Mouse (Mus musculus) thymus, adult 2 months (tissue): ENCODE measurements around the gene Nin. TPM values are rescaled to one million over a fixed set of nuclear protein-coding genes. Genes with fewer than 3 reads are reported as not detected.

ENCODE experiments used
- DNase-seq: peaks from one replicate; pipeline ENCODE4 v3.0.0; 2021
- H3K27ac ChIP-seq: fragments of 200-500 bp; 2 replicates; pipeline ENCODE4 v1.5.1; 2012; ENCODE audit warnings: low read length, control low read depth; ENCODE audit not compliant: control insufficient read depth, insufficient read depth
- H3K27me3 ChIP-seq: fragments of 200-500 bp; 2 replicates; pipeline ENCODE4 v1.6.1; 2012; ENCODE audit warnings: mild to moderate bottlenecking, low read length, moderate library complexity, mixed read lengths; ENCODE audit not compliant: control insufficient read depth, insufficient read depth
- H3K36me3 ChIP-seq: fragments of 200-500 bp; 2 replicates; pipeline ENCODE4 v1.6.1; 2012; ENCODE audit warnings: mild to moderate bottlenecking, low read length, moderate library complexity; ENCODE audit not compliant: control insufficient read depth, insufficient read depth
- H3K4me1 ChIP-seq: fragments of 200-500 bp; replicated peaks from 2 replicates; pipeline ENCODE4 v1.6.1; 2012; ENCODE audit warnings: low read length; ENCODE audit not compliant: control insufficient read depth, insufficient read depth
- H3K4me3 ChIP-seq: fragments of 200-500 bp; 2 replicates; pipeline ENCODE4 v1.5.1; 2012; ENCODE audit warnings: mild to moderate bottlenecking, low read length, control low read depth, moderate library complexity; ENCODE audit not compliant: control insufficient read depth, insufficient read depth
- CTCF ChIP-seq: fragments of 200-500 bp; IDR thresholded peaks from 2 replicates; pipeline ENCODE4 v1.5.1; 2012; ENCODE audit warnings: mild to moderate bottlenecking, control low read depth, low read length, moderate library complexity, borderline replicate concordance; ENCODE audit not compliant: control insufficient read depth, poor library complexity, insufficient read depth; ENCODE audit errors: extremely low read depth
- POLR2A ChIP-seq: fragments of 200-500 bp; IDR thresholded peaks from 2 replicates; pipeline ENCODE4 v1.6.1; 2012; ENCODE audit warnings: mild to moderate bottlenecking, low read length, control low read depth, moderate library complexity; ENCODE audit not compliant: control insufficient read depth, poor library complexity, insufficient read depth; ENCODE audit errors: extremely low read depth
- WGBS: fragments of 180-500 bp; shearing (Covaris S2); methylation state at CpG from one replicate; pipeline ENCODE4 v1.1.7; 2018; 5-methylcytosine and 5-hydroxymethylcytosine counted together
- polyA plus RNA-seq: library from polyadenylated mRNA; depleted of rRNA; stranded (reverse); fragments of >200 nt; gene quantifications from 2 replicates; pipeline ENCODE4 v1.2.3, GENCODE M21; 2012; rRNA removed

Nin gene
- polyA plus RNA-seq = 21.8 and 32.2 TPM in 2 replicates

DNA sequence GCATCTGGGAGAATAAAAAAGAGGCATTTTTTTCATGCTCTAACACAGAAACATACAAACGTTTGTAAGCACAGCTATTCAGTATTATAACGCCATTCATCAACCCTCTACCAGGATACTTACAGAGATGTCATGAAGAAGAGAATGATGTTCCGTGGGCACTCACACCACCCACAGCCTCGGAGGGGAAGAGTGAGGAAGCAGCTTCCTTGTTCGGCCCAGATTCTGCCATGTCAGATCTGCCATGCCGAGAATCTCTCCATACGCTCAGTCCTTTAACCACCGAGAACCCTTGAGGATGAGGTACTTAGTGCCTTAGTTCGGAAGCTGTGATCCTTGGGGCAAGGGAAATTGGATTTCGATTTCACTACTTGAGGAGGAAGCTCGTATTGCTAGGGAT is at the start of gene Nin:
Gene Nin (minus strand): TSS at position 367 of the 400 bp plus-strand sequence.
- TF ChIP-seq POLR2A = no peak
- no peak for TF ChIP-seq CTCF
- H3K27me3 ChIP-seq = no peaks in the 10 kb centered on the region
- H3K27ac ChIP-seq = no peak within 1 kb of the TSS
- no peak within 1 kb of the TSS for H3K4me3 ChIP-seq
- no peak for DNase-seq
- H3K36me3 ChIP-seq = no peaks in the 10 kb centered on the region
- WGBS = 94% methylated on average over 11 of the region's 11 CpGs
- peaks cover 14% of the 10 kb centered on the region for H3K4me1 ChIP-seq

DNA sequence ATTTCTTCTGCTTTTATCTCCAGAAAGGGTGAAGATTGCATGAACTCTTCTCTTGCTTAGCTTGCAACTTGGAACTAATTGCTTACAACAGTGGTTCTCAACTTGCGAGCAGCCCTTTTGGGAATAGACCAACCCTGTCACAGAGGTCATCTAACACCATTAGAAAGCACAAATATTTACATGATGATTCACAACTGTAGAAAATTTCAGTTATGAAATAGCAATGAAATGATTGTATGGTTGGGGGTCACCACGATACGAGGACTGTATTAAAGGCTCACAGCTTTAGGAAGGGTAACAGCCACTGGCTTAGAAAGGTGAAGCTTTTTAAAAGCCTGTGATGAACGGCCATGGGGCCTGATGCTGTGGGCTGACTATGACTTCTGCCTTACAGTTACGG is 47.5 kb upstream of the Nin start:
- H3K27ac ChIP-seq = no peak overlapping the region
- TF ChIP-seq CTCF = no peak
- TF ChIP-seq POLR2A = no peak
- no peak for DNase-seq
- H3K27me3 ChIP-seq = no peaks in the 10 kb centered on the region
- H3K36me3 ChIP-seq = no peaks in the 10 kb centered on the region
- H3K4me1 ChIP-seq = no peaks in the 10 kb centered on the region; the same call in 1 of the 2 replicates
- no peak overlapping the region for H3K4me3 ChIP-seq
- WGBS = 93% methylated on average over 5 of the region's 5 CpGs

DNA sequence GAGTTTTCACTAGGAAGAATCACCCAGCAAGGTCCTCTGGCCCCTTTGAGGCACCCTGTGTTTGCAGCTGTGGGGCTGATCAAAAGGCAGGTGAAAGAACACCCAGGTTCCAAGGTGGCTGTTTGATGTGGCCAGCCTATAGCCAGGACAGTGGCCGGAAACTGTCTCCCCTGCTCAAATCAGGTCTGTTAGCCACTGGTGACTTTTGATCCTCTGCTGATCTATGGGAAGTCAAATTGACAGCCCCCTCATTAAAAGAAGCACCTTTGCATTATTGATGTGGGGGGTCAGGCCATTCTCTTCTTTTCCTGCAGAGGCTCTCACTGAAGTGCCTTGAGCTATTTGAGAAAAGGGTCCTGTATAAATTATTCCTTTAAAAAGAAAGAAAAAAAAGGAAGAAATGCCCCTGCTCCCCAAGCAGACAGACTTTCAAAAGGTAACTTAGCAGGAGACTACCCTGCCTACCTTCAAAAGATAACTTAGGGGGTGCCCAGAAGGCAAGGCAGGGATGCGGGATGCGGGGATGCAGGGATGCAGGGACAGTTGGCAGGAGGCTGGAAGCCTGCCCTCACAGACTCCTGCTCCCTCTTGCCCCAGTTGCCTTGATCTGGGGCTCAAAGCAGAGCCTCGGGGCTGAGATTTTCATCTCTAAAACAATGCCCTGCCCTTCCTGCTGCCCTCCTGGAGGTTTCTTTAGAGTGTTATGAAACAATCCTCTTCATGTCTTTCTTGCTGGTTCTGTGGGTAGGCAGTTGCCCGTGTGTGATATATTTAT is 44.0 kb upstream of the Nin start:
- TF ChIP-seq POLR2A (no peak), CTCF (no peak)
- H3K27me3 ChIP-seq = no peaks in the 10 kb centered on the region
- no peaks in the 10 kb centered on the region for H3K36me3 ChIP-seq
- no peak overlapping the region for H3K27ac ChIP-seq
- no peaks in the 10 kb centered on the region for H3K4me1 ChIP-seq
- H3K4me3 ChIP-seq = no peak overlapping the region
- WGBS = 64% methylated on average over 5 of the region's 5 CpGs
- DNase-seq = no peak

DNA sequence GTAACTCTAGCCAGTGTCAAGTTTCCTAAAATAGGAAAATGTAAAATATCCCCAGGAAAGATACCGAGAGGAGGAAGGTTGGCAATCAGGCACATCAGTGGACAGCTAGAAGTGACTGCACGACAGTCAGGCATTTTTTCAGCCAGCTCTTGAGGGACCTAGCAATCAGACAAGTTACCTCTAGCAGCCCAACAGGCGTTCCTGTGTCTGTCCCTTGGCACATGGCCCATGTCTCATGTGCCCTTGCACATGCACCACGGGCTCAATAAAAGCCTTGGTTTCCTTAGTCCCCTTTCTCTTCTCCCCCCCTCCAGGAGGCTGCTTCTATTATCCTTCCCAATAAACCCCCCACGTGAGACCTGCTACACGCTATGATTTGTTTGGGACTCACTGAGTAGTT is 42.7 kb upstream of the Nin start:
- Histone ChIP-seq H3K4me1 (no peaks in the 10 kb centered on the region), H3K4me3 (no peak overlapping the region), H3K36me3 (no peaks in the 10 kb centered on the region), H3K27ac (no peak overlapping the region), H3K27me3 (no peaks in the 10 kb centered on the region)
- TF ChIP-seq CTCF (no peak), POLR2A (no peak)
- DNase-seq = no peak
- WGBS = 65% methylated on average over 6 of the region's 6 CpGs

DNA sequence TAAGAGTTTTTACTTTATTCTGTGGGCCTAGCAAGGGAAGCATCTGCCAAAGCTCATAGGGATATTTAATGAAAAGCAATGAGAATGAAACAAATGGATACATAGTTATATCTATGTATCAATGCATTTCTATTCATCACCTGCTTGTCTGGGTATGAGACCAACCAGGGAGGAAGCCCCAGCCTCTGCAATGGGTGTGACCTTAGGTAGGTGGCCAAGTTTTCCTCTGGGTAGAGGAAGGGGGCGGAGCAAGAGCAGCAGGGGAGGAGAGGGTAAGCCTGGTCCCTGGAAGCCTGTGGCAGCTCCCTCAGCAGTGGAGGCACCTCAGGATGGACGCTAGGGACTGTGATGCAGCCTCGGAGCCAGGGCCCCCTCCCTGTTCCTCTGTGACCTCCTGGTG is 40.3 kb upstream of the Nin start, which contains the start of gene Abhd12b:
Gene Abhd12b (plus strand): TSS at position 301 of the 400 bp plus-strand sequence.
- Histone ChIP-seq H3K27ac (no peak within 1 kb of the TSS), H3K4me1 (peaks cover 2% of the 10 kb centered on the region), H3K4me3 (no peak within 1 kb of the TSS), H3K27me3 (no peaks in the 10 kb centered on the region), H3K36me3 (no peaks in the 10 kb centered on the region)
- DNase-seq = no peak
- TF ChIP-seq POLR2A (no peak), CTCF (no peak)
- WGBS = 87% methylated on average over 3 of the region's 3 CpGs

DNA sequence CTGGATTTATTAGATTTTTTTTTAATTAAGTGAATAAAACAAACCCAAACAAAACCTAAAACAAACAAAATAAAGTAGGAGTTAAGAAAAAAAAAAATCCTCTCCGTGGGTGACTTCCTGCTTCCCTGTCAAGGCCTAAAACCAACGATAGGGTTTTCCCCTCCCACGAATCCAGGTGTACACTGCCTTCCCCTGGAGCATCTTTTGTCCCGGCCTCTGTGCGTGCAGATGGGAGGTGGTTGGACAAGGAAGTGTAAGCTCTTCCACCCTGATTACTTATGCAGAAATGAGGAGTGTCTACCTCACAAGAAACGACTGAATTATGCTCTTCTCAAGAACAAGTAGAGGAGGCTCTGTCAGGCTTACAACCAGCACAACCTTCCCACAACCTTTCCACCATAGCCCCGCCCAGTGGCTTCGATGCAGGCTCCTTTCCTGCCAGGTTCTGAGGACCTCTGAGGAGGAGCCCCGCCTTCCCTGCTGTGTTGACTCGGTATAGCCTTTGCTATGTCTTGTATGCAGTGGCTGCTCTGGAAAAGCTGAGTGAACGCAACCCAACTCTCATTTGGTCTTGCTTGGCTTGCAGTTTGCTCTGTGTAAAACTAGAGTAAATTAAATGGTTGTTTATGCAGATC is 35.2 kb upstream of the Nin start:
- H3K36me3 ChIP-seq = no peaks in the 10 kb centered on the region
- peak overlapping the region; percentile 39 for H3K4me3 ChIP-seq
- H3K27ac ChIP-seq = peak overlapping the region; percentile 57; the same call in 1 of the 2 replicates
- TF ChIP-seq CTCF (no peak), POLR2A (no peak)
- H3K4me1 ChIP-seq = peaks cover 10% of the 10 kb centered on the region
- no peaks in the 10 kb centered on the region for H3K27me3 ChIP-seq
- peak; percentile 58 for DNase-seq
- WGBS = 18% methylated on average over 11 of the region's 11 CpGs
